In genomic region chr9:64025565-64025964, GRCm38 (mm10) we compare ENCODE assay signal across 8 mouse cellular contexts. TPM values are rescaled to one million over a fixed set of nuclear protein-coding genes. Genes with fewer than 3 reads are reported as not detected.
A peak's percentile ranks its signal among the peaks of the same experiment; 100 is the strongest.
DNase-seq lines count a peak whose midpoint lies in the region; ATAC-seq and TF ChIP-seq lines count a peak whose summit lies in the region.

No protein-coding gene starts in this region.

- H3K27ac ChIP-seq in hindbrain, embryonic 11.5 days (ENCODE audit: low read depth, low read length): no peak overlapping the region
- H3K27ac ChIP-seq in hindbrain, embryonic 16.5 days (ENCODE audit: low read depth, low read length): no peak overlapping the region

- no peaks in the 10 kb centered on the region for H3K27me3 ChIP-seq in hindbrain, embryonic 11.5 days (ENCODE audit: control insufficient read depth, insufficient read depth, low read length)
- H3K27me3 ChIP-seq in hindbrain, embryonic 16.5 days (replicated peaks; ENCODE audit: control insufficient read depth, insufficient read depth, low read length): no peaks in the 10 kb centered on the region; the same call in 1 of the 2 replicates
- peaks cover 8% of the 10 kb centered on the region for H3K27me3 ChIP-seq in E14TG2a.4 (ENCODE audit: insufficient read depth, low read length)

- H3K9ac ChIP-seq in hindbrain, embryonic 11.5 days (ENCODE audit: low read depth, low read length): no peak overlapping the region
- H3K9ac ChIP-seq in hindbrain, embryonic 16.5 days (ENCODE audit: low read depth, low read length): no peak overlapping the region

- no peak for ATAC-seq in hindbrain, embryonic 11.5 days (ENCODE audit: low FRiP score)
- no peak for ATAC-seq in hindbrain, embryonic 16.5 days
- ATAC-seq in monocyte, adult 5-6 weeks (replicated peaks; ENCODE audit: insufficient number of reproducible peaks, low FRiP score, low TSS enrichment, poor library complexity, severe bottlenecking): no peak

- H3K4me1 ChIP-seq in hindbrain, embryonic 11.5 days (replicated peaks; ENCODE audit: control insufficient read depth, insufficient read depth, low read length): no peaks in the 10 kb centered on the region; the same call in 1 of the 2 replicates
- H3K4me1 ChIP-seq in hindbrain, embryonic 16.5 days (ENCODE audit: control insufficient read depth, insufficient read depth, low read depth, low read length): peaks cover 24% of the 10 kb centered on the region
- H3K4me1 ChIP-seq in E14TG2a.4 (replicated peaks; ENCODE audit: low read depth, low read length): peaks cover 28% of the 10 kb centered on the region
- H3K4me1 ChIP-seq in lung, adult 2 months (ENCODE audit: control insufficient read depth, insufficient read depth, low read length): peaks cover 7% of the 10 kb centered on the region

- peak; percentile 56 for TF ChIP-seq CTCF in E14TG2a.4 (conservative IDR thresholded peaks at IDR 0.05; ENCODE audit: low read length)
- peak; percentile 66 for TF ChIP-seq CTCF in lung, adult 2 months (IDR thresholded peaks at IDR 0.05; ENCODE audit: insufficient read depth, low read length)

- no peaks in the 10 kb centered on the region for H3K9me3 ChIP-seq in hindbrain, embryonic 11.5 days (ENCODE audit: control insufficient read depth, low read length)
- H3K9me3 ChIP-seq in hindbrain, embryonic 16.5 days (ENCODE audit: control insufficient read depth, low read length): no peaks in the 10 kb centered on the region
- no peaks in the 10 kb centered on the region for H3K9me3 ChIP-seq in E14TG2a.4 (ENCODE audit: low read length)

- DNase-seq in hindbrain, embryonic 11.5 days (ENCODE audit: low spot score): peak; percentile 57
- peak; percentile 61 to 78 for DNase-seq in adrenal gland, postnatal 36 days
- DNase-seq in heart, postnatal 14 days: peak; percentile 62 to 74
- DNase-seq in lung, adult 2 months: peak; percentile 59
- no peak for DNase-seq in left cerebral cortex, postnatal 14 days (ENCODE audit: low spot score in 2 of 2)

- H3K4me2 ChIP-seq in hindbrain, embryonic 11.5 days (replicated peaks; ENCODE audit: low read depth, low read length): no peak overlapping the region
- H3K4me2 ChIP-seq in hindbrain, embryonic 16.5 days (ENCODE audit: low read length): no peak overlapping the region

- H3K36me3 ChIP-seq in hindbrain, embryonic 11.5 days (ENCODE audit: control insufficient read depth, insufficient read depth, low read length): no peaks in the 10 kb centered on the region
- no peaks in the 10 kb centered on the region for H3K36me3 ChIP-seq in hindbrain, embryonic 16.5 days (ENCODE audit: control insufficient read depth, insufficient read depth, low read length)
- no peaks in the 10 kb centered on the region for H3K36me3 ChIP-seq in E14TG2a.4 (ENCODE audit: insufficient read depth, low read length)

- intact Hi-C loops in heart, postnatal 14 days (cut with DNase I): loop anchor here (1.0 to 5.0 kb wide), 2 partner anchors 37 to 62 kb away; no protein-coding TSS in a partner anchor
- intact Hi-C loops in left cerebral cortex, postnatal 14 days (cut with DNase I): loop anchor here (2.0 kb wide), 1 partner anchor 61 kb away; no protein-coding TSS in a partner anchor

- 1% methylated on average over 3 of the region's 3 CpGs for WGBS in hindbrain, embryonic 11.5 days
- 10% methylated on average over 3 of the region's 3 CpGs for WGBS in hindbrain, embryonic 16.5 days
- 8% methylated on average over 3 of the region's 3 CpGs for WGBS in lung, adult 2 months

- no peak overlapping the region for H3K4me3 ChIP-seq in hindbrain, embryonic 11.5 days (ENCODE audit: low read depth, low read length)
- H3K4me3 ChIP-seq in hindbrain, embryonic 16.5 days (ENCODE audit: low read length): no peak overlapping the region
- H3K4me3 ChIP-seq in E14TG2a.4 (replicated peaks; ENCODE audit: low read length): no peak overlapping the region
- no peak overlapping the region for H3K4me3 ChIP-seq in lung, adult 2 months (replicated peaks; ENCODE audit: extremely low read depth, low read depth, low read length)

- TF ChIP-seq POLR2A in lung, adult 2 months (IDR thresholded peaks at IDR 0.05; ENCODE audit: borderline replicate concordance, extremely low read depth, low read depth, low read length): no peak

RNA-seq across cellular contexts. Expression of gene Smad6, which starts 3.7 kb away (rescaled TPM):
- polyA plus RNA-seq in hindbrain, embryonic 11.5 days (2014; fragmentation: Nextera tagmentation; extraction: Ambion mirVana): 5.5 and 7.1 TPM in 2 replicates
- 1.4 and 1.6 TPM in 2 replicates for polyA plus RNA-seq in hindbrain, embryonic 16.5 days (2015; fragmentation: Nextera tagmentation; extraction: Ambion mirVana)
- total RNA-seq in adrenal gland, postnatal 36 days (2021): 10 to 100 TPM in 1 of 2 experiments, 1 to 10 TPM in 1; 6.3 to 12.7 TPM
- total RNA-seq in heart, postnatal 14 days (2021): 10 to 100 TPM; 13.6 to 15.5 TPM
- polyA plus RNA-seq in lung, adult 2 months (2012; rRNA removed): 260 and 369 TPM in 2 replicates
- total RNA-seq in monocyte, adult 5-6 weeks (2017): 0.43 to 2.4 TPM (median 0.86 TPM) in 3 replicates
- 1 to 10 TPM; 1.8 to 2.3 TPM for total RNA-seq in left cerebral cortex, postnatal 14 days (2021)

Comparison
In these comparisons a context has a peak if more than half of its experiments do, and no peak if none do; other contexts are left out.
1. DNase-seq: peak in hindbrain, embryonic 11.5 days (single experiment), adrenal gland, postnatal 36 days (2 of 2), heart, postnatal 14 days (2 of 2) and lung, adult 2 months (single experiment); none in left cerebral cortex, postnatal 14 days (0 of 2).